Mouse (Mus musculus) layer of hippocampus, postnatal 14 days (tissue): ENCODE measurements around the gene Hist1h2ak. TPM values are rescaled to one million over a fixed set of nuclear protein-coding genes. Genes with fewer than 3 reads are reported as not detected.
A peak's percentile ranks its signal among the peaks of the same experiment; 100 is the strongest.
"Not testable (repeated sequence)": the region's sequence is repeated elsewhere in the genome, so short reads cannot be mapped to it uniquely, and the experiment has no call there.

Experiments
- DNase-seq, 2 experiments: peaks; one replicate each; pipeline ENCODE4 v3.0.0; 2021 to 2022; ENCODE audit warnings: low spot score in 2 of 2, mixed read lengths in 1 of 2
- total RNA-seq, 2 experiments: library from RNA; stranded (reverse); gene quantifications; 2 replicates each; pipeline ENCODE4 v1.2.3; 2021

The Hist1h2ak gene
- total RNA-seq, 2 experiments from 2014 or later = 17.1 to 19.9 TPM

DNA sequence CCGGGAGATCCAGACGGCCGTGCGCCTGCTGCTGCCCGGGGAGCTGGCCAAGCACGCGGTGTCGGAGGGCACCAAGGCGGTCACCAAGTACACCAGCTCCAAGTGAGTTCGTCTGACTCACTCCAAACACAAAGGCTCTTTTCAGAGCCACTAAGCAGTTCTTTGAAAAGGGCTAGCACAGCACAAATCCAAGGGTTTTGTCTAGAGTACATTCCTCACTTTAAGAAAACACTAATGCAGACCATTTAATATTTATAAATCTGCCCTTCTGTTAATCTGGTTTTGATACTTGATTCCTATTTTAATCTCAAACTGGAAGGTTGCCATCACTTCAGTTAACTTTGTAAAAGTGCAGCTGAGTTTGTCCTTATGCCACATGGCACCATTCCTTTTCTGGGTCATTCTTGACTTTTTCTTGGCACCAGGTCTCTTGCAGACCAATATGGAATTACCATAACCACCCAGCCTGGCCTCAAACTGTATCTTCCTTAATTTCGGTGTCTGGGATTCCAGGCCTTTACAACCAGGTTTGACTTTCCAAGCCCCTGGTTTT is 31.2 kb downstream of the Hist1h2ak start:
- DNase-seq = peak in 1 of 2 experiments; percentile 10

GRCm38 (mm10) chr13:21721757-21722372 is 31.8 kb downstream of the Hist1h2ak start, which contains the start of gene Hist1h2bm:
TSS of gene Hist1h2bm (plus strand) at chr13:21722044.
- peak; percentile 62 to 89 for DNase-seq

- not testable (repeated sequence) for DNase-seq
These were observed 32.4 kb downstream of the Hist1h2ak start for GRCm38 (mm10) chr13:21721107-21721756.

DNA sequence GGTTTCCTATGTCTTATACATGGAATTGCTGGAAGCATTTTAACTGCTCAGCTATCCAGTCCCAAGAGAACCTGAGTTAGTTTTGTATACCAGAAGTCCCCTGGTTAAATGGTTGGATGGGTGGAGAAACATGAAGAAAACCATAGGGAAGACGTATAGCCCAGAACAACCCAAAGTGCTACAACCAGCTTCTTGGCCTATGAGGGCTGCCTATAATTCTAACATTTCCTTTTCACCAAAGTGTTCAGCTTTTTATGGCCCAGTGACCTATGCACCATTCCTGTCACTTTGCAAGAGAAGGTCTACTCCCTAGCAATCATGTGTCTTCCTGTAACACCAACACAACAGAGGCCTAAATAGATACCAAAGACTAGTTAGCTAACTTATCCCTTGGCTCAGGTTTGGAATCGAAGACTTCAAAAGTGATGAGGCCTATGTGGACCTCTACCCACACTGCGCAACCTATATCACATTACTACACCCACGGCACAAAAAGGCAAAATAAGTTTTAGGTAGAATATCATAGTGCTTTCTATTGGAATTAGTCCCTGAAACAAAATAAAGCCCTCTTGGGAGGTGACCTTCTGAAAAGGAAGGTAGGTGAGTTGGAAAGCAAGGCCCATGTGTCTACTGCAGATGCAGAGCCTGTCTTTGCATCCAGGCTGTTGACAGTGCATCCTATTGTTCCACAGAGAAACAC is 35.1 kb downstream of the Hist1h2ak start:
- no peak for DNase-seq

DNA sequence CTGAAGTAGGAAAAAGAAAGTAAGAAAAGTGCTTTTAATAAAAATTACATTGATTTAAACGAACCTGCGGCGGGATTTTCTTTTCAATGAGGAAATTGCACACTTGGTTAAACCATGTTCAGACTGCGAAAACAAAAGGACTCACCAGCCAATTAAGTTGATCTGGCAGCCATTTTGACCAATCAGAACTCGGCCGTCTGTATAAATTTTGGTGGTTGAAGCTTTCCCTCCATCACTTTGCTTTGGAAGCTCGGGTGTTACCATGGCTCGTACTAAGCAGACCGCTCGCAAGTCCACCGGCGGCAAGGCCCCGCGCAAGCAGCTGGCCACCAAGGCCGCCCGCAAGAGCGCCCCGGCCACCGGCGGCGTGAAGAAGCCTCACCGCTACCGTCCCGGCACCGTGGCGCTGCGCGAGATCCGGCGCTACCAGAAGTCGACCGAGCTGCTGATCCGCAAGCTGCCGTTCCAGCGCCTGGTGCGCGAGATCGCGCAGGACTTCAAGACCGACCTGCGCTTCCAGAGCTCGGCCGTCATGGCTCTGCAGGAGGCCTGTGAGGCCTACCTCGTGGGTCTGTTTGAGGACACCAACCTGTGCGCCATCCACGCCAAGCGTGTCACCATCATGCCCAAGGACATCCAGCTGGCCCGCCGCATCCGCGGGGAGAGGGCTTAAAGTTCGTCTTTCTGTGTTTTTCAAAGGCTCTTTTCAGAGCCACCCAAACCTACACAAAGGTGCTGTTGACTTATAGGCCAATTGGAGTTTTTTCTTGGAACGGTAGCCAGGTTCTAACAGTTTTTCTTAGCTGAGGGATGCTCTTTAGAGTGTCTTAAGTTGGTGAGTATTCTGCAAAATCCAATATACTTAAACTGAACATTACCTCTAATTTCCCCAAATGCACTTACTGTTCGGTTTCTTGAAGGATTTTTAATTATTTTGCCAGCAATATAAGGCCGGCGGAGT is 36.0 kb downstream of the Hist1h2ak start, which contains the start of gene Hist1h3h:
TSS of gene Hist1h3h (plus strand) at position 263 of the 961 bp plus-strand sequence.
- DNase-seq = peak; percentile 82 to 94

DNA sequence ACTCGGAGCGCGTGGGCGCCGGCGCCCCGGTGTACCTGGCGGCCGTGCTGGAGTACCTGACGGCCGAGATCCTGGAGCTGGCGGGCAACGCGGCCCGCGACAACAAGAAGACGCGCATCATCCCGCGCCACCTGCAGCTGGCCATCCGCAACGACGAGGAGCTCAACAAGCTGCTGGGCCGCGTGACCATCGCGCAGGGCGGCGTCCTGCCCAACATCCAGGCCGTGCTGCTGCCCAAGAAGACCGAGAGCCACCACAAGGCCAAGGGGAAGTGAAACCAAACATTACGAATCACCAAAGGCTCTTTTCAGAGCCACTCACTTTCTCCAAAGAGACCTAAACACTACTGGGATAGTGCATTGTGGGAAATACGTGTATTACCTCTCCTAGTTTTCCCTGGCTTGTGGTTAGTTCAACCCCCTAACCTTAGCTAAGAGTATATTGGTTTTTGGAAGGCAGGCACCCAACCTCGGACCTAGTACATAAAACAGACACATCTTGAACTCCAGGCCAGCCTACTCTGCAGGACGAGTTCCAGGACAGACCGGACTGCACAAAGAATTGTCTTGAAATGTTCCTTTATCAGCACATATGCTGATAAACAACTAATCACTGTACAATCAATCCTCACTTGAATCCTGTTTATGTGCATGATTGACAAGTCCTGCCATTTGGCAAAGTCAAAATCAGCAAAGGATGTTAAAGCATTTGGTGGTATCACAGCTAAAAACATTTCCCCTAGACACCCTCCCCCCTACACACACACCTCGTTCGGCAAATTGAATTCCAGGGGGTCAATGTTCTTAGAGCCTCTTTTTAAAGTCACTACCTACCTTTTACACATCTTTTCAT is 36.9 kb downstream of the Hist1h2ak start:
- peak; percentile 19 to 26 for DNase-seq

GRCm38 (mm10) chr13:21715864-21716539 is 37.6 kb downstream of the Hist1h2ak start, which contains the start of the genes Hist1h2bl and Hist1h2ai:
TSS of gene Hist1h2bl (minus strand) at chr13:21716143.
TSS of gene Hist1h2ai (plus strand) at chr13:21716422.
- DNase-seq = peak; percentile 72 to 96

DNA sequence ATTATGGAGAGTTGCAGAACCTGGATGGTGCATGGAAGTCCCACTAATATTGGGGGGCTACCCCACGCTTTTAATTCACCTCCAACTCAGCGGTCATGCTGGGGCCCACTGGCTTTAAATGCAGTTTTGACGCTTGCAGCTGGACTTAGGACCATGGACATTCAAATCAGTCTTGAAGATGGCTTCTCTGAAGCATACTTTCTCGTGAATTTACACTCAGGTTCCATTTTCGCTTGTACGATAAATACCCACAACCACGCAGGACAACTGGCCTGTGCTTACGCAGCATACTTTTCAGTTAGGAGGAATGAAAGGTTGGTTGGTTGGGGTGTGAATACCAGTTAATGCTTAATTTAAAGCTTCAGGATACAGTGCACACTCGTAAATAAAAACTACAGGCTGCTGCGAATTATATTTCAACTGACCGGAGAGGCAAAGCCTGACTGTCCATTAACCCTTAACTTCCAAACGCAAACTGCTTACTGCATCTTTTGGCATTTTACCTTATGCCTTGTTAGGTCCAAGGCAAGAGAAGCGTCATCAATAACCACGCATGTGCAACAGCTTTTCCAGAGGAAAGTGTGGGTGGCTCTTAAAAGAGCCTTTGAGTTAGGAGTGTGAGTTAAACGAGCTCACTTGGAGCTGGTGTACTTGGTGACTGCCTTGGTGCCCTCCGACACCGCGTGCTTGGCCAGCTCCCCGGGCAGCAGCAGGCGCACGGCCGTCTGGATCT is 38.3 kb downstream of the Hist1h2ak start:
- DNase-seq = peak; percentile 13 to 26

GRCm38 (mm10) chr13:21714725-21715124 is 38.9 kb downstream of the Hist1h2ak start:
- DNase-seq = peak; percentile 63 to 78

GRCm38 (mm10) chr13:21711698-21712097 is 41.9 kb downstream of the Hist1h2ak start:
- DNase-seq = no peak

GRCm38 (mm10) chr13:21710821-21711525 is 42.7 kb downstream of the Hist1h2ak start:
- peak; percentile 81 to 87 for DNase-seq

GRCm38 (mm10) chr13:21710031-21710711 is 43.5 kb downstream of the Hist1h2ak start:
- peak; percentile 91 to 92 for DNase-seq

DNA sequence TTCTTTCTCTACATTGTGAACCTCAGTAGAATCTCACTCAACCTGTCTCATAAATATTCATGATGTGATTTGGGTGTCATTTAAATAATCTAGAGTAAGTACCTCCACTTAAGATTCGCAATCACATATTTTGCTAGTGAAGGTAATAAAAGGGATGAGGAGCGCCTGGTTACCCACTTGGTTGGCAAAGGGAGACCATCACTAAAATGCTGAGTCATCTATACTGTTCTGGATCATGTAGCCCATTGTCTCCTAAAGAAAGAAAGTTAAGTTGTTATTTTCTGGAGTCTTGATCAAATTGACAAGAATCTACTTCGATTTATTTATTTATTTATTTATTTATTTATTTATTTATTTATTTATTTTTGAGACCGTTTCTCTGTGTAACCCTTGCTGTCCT is 47.0 kb downstream of the Hist1h2ak start:
- no peak for DNase-seq
